Mouse (Mus musculus): ENCODE measurements at regions not wholly inside any gene's neighbourhood (a gene's known extent, or its start where the extent isn't known, plus 50 kb on each side); places are given as distances from the start of the nearest gene placed in this dataset.
"Not testable (repeated sequence)": the region's sequence is repeated elsewhere in the genome, so short reads cannot be mapped to it uniquely, and the experiment has no call there.

DNA sequence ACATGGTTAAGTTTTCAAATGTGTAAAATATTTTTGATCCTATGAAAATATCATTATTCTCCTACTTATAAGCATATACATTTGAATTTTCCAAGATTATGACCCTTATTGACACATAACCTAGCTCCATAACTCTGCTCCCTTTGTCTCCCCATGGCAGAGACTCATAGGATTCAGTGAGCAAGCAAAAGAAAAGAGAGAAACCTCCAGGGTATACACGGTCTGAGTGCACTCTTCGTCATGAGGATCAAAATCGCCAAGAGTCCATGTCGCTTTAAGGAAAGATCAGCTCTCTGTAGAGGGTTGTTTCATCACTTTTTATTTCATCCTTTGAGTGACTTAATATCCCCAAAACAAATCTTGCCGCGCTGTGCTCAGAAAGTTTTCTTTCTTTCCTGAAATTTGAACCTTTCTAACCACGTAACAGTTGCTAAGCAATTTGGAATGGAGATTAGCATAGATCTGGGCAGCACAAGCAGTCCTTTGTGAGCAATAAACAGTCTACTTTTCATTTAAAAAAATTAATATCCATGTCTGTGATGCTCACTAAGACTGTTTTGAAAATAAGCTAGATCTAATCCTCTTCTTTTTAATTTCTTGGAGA, 1158.0 kb downstream of the A830018L16Rik start:
- in situ Hi-C loops (cut with MboI, MseI) = no loop called here

DNA sequence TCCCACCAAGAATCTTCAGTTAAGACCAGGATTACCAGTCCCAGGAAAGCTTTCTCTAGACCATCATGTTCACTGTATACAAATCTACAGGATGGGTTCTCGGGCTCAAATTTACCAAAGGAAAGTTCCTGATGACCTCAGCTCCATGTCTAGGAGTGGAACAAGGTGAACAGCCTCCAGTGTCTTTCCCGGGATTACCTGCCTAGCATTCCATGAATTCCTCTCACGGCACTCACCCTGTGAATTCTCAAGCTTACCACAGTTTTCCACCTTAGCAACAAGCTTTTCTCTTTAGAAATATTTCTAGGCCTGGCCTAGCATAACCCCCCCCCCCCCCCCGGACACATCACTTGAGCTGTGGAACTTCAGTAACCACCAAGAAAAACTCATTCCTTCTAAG, 1158.9 kb downstream of the A830018L16Rik start:
- in situ Hi-C loops (cut with MboI, MseI) = no loop called here

DNA sequence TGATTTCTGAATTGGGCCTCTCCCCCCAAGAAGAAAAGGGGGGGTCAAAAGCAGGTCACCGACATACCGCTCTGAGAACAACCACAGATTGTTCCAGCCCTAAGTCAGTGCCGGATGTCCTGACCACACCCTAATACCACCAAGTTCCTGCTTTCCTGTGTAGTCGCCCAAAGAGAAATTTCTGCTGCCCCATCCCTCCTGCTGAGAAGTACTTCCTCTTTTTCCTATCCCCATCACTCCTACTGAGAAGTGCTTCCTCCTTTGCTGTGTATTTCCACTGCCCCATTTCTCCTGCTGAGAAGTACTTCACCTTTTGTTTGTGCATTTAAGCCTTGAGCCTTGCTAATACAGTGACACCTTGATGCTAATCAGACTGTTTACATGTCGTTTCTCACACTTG, 1160.4 kb downstream of the A830018L16Rik start:
- in situ Hi-C loops (cut with MboI, MseI) = no loop called here

DNA sequence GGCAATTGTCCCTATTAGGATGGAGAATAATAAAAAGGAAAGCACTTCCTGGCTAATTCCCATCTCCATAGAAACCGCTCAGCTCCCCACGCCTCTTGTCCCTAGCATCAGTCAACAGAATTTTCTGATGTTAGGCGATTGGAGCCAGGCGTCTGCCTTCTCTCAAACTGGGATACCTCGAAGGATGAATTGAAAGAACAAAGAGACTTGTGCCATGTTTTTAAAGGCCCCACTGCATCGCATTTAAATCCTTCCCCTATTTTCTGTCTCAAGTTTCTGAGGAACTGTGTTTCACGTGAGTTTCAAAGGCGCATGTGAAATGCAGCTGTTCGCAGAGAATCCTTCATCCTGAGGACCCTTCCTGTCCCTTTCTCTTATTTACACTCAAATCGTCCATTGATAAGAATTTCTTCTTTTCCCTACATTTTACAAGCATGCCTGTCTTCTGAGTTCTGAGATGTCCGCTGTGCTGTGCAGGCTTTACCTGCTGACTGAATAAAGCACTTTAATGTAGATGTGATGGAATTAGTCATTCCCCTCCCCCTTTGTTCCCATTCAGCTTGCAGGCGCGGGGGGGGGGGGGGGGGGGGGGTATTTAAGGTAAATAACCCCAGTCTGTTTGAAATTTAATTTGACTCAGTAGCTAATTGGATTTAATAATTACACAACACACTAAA, 1163.3 kb downstream of the A830018L16Rik start:
- in situ Hi-C loops (cut with MboI, MseI) = no loop called here

DNA sequence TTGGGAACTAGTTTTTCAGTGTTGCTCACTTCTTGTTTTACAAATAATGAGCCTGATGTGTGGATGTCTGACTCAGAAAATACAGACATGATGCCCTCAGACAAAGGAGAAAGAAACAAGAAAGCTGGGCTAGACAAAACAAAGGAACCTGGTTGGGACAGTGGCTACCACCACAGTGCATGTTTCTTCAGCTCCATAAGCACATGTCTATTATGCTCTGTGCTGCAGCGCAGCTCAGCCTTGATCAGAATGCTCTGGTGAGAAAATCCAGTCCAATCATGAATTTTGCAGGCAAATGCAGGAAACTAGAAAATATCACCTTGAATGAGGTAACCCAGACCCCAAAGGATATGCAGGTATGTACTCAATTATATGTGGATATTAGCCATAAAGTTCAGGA, 1164.1 kb downstream of the A830018L16Rik start:
- in situ Hi-C loops (cut with MboI, MseI) = no loop called here

DNA sequence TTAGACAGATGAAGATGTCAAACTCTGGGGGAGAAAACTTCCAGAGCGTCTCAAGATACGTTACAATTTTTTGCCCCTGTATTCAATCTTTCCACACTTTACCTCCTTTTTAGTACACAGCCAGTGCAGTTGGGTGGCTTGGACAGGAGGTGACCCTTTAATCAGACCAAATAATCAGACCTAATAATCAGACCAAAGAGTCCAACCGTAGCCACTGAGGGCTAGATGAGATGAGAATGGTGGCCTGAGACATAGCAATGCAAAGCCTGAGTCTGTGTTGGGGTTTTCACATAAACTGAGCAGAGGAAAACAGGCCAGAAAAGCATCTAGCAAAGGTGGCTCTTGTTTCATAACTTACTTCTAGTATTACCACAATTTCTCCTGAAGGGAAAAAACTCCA, 1169.1 kb downstream of the A830018L16Rik start:
- in situ Hi-C loops (cut with MboI, MseI) = no loop called here

DNA sequence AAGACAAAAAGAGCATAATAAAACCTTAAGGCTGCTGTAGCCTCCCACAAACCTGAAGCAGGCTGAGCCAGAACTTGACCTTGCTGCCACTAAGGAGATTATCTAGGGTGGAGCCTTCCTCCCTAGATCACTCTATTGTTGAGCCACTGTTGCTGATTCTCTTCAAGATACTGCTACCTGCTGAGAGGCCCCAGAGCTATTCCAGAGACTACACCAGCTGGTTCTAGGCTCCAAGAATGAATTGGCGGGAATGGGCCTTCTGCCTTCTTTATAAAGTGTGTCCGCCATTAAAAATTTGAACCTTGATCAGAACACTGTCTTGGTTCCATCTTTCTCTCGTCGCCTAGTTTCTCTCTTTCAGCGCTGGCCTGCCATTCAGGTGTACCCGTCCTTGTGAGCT, 1173.1 kb downstream of the A830018L16Rik start:
- in situ Hi-C loops (cut with MboI, MseI) = not testable (repeated sequence)

DNA sequence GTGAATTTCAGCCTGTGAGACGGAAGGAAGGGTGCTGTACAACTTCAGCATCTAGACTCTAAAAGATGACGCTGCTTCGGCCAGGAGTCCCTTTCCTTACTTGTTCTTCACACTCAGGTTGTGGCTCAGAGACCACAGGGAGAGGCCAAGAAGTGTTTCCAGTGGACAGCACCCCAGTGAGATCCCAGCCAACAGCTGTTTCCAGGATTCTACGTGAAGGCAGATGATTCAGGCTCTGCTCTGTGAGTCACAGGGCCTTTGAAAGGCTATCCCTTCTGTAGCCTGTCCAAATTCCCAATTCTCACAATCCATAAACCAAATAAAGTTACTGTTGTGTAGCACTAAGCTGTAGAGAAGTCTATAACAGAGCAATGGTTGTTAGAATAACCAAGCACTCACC, 1198.2 kb downstream of the A830018L16Rik start:
- in situ Hi-C loops (cut with MboI, MseI) = no loop called here

DNA sequence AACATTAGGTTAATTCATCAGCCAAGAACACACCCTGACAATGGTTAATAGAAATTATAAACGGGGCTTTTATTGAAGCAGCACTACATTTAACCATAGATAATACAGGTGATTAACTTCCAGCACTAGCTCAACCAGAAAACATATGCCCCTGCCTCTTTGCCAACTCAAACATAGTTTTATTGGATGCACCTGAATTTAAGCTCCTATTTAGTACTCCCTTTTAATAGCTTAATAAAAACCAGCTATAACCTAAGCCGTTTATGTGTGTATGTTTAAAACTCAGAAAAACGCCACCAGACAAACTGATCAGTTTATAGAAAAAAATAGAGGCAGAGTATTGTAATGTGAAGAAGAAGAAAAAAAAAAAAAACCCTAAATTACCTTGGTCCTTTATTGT, 1201.4 kb downstream of the A830018L16Rik start:
- in situ Hi-C loops (cut with MboI, MseI) = no loop called here

DNA sequence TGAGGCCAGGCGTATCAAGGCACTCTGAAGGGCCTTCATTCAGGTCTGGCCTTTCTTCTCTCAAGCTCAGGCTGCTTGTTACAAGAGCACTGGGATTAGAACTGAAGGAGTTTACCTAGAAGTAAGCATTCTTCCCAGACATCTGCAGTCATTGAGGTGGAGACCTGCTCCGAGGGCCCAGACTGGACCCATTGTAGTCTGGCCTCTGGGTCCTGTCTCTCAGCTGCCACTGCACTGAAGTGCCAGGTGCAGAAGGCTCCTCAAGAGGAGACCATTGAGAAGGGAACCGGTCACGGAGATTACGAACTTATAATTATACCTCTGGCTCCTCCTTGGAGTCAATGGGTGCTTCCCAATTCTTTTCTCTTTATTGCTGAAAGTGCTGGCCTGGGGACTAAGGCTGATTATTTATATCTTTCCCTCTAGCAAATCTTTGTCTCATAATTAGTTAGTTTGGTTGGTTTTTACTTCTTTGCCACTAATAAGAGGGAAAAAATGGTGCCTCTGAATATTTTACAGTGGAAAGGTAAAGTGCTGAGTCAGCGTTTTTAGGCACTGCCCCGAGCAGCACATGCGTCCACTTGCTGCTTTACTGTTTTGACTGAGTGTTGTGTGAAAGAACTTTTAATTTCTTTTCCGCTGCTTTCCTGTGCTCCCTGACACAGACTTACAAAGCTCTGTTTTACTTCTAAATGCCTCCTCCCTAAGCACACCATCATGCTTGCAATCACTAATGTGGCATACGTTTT, 1202.0 kb downstream of the A830018L16Rik start:
- in situ Hi-C loops (cut with MboI, MseI) = no loop called here

DNA sequence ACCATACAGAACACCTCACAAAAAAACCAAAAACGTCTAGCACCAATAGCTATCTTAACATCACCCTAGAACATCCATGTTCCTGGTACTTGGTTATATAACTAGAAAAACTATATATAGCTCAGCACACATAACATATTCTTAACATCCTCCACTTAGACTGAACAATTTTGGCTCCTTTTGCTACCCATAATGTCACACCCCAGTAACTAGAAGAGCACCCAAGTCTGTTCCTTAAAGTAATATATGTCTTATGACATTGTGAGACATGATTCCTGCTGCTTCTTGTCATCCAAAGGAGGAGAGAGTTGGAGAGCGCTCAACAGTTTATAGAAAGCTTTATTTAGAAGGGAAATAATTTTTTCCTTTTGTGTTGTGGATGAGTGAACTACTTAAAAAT, 1206.1 kb downstream of the A830018L16Rik start:
- in situ Hi-C loops (cut with MboI, MseI) = no loop called here

DNA sequence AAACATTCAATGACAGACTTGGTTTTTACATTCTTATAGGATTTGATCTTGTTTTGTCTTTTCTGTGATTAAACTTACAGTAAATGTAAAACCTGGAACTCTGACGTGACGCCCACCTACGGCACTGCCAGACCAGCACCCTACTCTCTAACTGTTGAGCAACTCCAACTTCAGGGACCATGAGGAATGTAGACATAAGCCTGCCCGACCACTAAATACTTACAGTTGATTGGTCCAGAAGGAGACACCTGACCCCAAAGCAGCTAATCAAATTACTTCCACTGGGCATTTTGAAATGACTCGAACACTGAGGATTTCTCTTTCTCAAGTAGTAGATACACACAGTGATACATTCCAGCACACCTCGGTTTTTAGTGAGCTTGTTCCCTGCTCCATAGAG, 1206.9 kb downstream of the A830018L16Rik start:
- in situ Hi-C loops (cut with MboI, MseI) = no loop called here

DNA sequence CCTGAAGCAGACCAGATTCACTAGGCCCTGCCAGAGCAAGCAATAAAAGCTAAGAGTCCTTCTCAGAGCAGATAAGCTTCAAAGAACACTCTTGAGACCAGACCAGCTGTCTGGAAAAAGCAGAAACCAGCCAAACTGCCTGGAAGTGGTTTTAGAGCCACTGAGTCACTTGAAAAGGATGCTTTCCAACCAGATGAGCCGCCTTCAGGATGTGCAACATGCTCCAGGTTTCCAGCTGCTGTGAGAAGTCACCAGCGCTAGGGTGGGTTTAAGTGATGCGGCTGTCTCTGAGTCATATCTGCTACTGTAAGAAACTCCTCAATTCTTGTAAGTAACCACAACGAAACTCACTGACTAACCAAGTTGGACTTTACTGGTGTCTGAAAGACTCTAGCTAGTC, 1209.3 kb downstream of the A830018L16Rik start:
- in situ Hi-C loops (cut with MboI, MseI) = no loop called here

DNA sequence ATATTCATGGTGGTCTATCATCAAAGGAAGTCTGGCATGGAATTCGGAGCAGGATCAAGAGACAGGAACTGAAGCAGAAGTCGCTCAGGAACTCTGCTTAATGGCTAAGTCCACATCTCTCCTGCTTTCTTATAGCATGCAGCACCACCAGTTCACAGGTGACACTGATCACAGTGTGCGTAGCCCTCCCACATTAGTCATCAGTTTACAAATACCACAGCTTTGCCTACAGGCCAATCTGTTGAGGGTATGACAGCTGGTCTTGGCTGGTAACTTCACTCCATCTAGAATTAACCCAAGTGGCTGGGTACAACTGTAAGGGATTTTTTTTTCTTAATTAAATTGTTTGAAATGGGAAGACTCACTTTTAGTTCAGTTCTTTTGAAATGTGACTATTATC, 1219.1 kb downstream of the A830018L16Rik start:
- in situ Hi-C loops (cut with MboI, MseI) = no loop called here

DNA sequence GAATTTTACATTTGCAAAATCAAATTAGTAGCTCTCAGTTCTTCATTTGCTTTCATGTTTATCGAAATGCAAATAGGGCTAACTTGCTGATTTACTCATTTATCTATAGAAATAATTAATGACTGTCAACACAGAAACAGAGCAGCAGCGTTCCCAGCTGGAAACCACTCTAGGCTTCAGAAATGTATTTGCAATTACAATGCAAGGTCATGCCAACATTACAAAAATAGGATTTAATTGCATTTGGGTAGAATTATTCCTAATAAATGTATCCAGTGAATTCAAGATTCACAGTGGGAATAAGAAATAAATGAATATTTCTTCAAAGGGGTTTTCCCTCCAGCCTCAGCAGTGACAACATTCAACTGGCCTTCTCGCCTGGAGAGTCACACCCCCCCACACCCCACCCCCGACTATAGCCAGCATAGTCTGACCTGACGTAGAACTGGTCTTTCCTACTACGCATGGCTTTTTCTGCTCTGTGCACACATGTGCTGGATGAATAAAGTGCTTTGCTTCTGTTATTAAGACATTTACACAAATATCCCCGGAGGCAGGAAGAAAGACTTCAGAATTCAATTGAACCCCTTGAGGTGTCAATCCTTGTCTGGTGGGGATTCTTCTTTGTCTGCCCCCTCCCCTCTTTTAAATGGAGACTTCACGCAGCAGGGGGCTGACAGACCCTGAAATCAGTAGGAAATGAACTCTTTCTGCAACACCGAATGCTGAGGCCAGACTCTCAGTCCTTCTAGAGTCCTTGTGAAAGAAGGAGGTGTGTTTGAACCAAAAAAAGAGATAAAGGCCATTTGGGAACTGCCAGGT, 1222.6 kb downstream of the A830018L16Rik start:
- in situ Hi-C loops (cut with MboI, MseI) = no loop called here

DNA sequence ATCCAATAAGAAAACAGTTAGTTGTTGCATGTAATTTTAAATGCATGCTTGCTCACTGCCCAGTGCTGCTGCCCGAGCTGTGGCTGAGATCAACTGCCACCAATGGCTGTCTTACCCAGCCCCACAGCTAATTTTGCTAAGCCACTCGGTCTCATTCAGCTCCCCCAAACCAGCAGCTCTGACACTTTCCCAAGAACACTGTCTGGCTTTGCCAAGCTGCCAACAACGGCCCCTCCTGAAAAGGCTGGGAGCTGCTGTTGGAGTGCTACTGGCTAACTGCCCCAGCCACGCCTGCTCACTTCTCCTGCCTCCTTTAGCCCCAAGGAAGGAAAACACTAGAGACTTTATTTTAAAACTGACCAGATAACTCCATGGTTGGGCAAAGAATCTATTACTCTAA, 1227.1 kb downstream of the A830018L16Rik start:
- in situ Hi-C loops (cut with MboI, MseI) = no loop called here
